8 mouse cellular contexts compared by ENCODE assay signal in the genomic region with DNA sequence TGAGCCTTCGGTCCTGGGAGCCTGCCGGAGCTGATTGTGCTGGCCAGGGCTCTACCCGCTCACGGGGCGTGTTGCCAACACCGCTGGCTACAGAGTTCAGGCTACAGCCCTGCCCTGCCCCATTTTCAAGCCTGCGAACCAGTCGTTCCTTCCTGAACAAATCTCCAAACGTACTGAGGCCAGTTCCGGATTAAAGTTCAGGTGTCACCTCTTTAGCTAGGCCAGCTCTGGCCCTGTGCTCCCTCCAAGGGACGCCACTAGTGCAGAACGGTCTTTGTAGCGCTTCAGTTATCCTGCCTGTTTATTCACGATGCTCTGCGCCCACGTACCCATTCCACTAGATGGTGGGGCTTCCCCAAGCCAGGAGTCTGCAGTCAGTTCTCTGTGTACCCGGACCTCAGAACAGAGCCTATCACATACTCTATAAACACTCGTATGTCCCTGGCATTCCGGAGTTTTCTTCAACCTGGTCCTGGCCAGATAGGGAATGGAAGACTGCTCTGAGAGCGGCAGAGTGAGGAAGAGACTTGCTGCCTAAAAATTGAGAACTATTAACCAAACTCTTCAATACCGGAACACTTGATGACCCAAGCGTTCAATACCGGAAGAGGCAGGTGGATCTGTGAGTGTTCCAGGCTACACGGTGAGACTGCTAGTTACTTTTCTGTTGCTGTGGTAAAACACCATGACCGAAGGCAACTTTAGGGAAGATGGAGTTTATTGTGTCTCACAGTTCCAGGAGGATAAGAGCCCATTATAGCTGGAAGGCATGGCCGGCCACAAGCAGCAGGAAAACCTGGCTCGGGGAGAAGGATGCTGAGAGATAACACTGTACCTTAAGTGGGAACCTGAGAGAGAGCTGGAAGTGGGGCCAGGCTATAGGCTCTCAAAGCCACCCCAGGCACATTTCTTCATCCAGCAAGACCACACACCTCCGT. TPM values are rescaled to one million over a fixed set of nuclear protein-coding genes. Genes with fewer than 3 reads are reported as not detected.
DNase-seq lines count a peak whose midpoint lies in the region; ATAC-seq and TF ChIP-seq lines count a peak whose summit lies in the region.

Gene Cyb5r3 (minus strand): TSS at position 101 of the 938 bp plus-strand sequence.

- no peaks in the 10 kb centered on the region for H3K36me3 ChIP-seq in hindbrain, postnatal 0 days (ENCODE audit: insufficient read depth, low read length)

- H3K4me1 ChIP-seq in lung, adult 2 months (ENCODE audit: control insufficient read depth, insufficient read depth, low read length), result peaks cover 32% of the 10 kb centered on the region
- 0 out of 2 replicates have a peak, but pooled peaks cover 11% of the 10 kb centered on the region for H3K4me1 ChIP-seq in hindbrain, postnatal 0 days (ENCODE audit: insufficient read depth, low read length)

- intact Hi-C loops in gastrocnemius, postnatal 14 days (cut with DNase I; ENCODE audit: low total_unique reads), result no loop called here

- H3K9me3 ChIP-seq in hindbrain, postnatal 0 days (ENCODE audit: low read length), result no peaks in the 10 kb centered on the region

- H3K27ac ChIP-seq in hindbrain, postnatal 0 days, result peak within 1 kb of the TSS; percentile 85

- DNase-seq in lung, adult 2 months, result no peak
- DNase-seq in lung, postnatal 14 days, result no peak
- DNase-seq in adrenal gland, postnatal 36 days, result no peak
- DNase-seq in gastrocnemius, postnatal 14 days, result no peak
- DNase-seq in hindbrain, postnatal 0 days (ENCODE audit: low spot score), result peak; percentile 37
- DNase-seq in Muller cell, postnatal 12 days (ENCODE audit: inconsistent ontology term), result no peak
- no peak for DNase-seq in kidney, postnatal 36 days

- ATAC-seq in hindbrain, postnatal 0 days, result peak; percentile 16
- ATAC-seq in megakaryocyte, adult 5-6 weeks (ENCODE audit: poor library complexity, severe bottlenecking), result no peak; the same call in 1 of the 2 replicates

- H3K9ac ChIP-seq in hindbrain, postnatal 0 days (replicated peaks; ENCODE audit: low read length), result peak within 1 kb of the TSS; percentile 82

- WGBS in lung, adult 2 months, result 29% methylated on average over 28 of the region's 28 CpGs
- 34% methylated on average over 28 of the region's 28 CpGs for WGBS in hindbrain, postnatal 0 days

- H3K4me2 ChIP-seq in hindbrain, postnatal 0 days (ENCODE audit: low read depth, low read length), result peak within 1 kb of the TSS; percentile 93

- TF ChIP-seq POLR2A in lung, adult 2 months (IDR thresholded peaks at IDR 0.05; ENCODE audit: borderline replicate concordance, extremely low read depth, low read depth, low read length), result no peak

- no peak for TF ChIP-seq CTCF in lung, adult 2 months (IDR thresholded peaks at IDR 0.05; ENCODE audit: insufficient read depth, low read length)
- peak; percentile 4; the same call in 1 of the 2 replicates for TF ChIP-seq CTCF in hindbrain, postnatal 0 days (IDR thresholded peaks at IDR 0.05; ENCODE audit: low read depth)

- H3K27me3 ChIP-seq in hindbrain, postnatal 0 days (ENCODE audit: insufficient read depth, low read length), result no peaks in the 10 kb centered on the region

- peak within 1 kb of the TSS; percentile 73 for H3K4me3 ChIP-seq in lung, adult 2 months (replicated peaks; ENCODE audit: extremely low read depth, low read depth, low read length)
- peak within 1 kb of the TSS; percentile 86 for H3K4me3 ChIP-seq in hindbrain, postnatal 0 days (ENCODE audit: low read length)

RNA-seq across cellular contexts. Expression of gene Cyb5r3, which starts in this region (rescaled TPM):
- 438 and 440 TPM in 2 replicates for polyA plus RNA-seq in lung, adult 2 months (2012; rRNA removed)
- 100 to 1,000 TPM; 319 to 365 TPM for total RNA-seq in adrenal gland, postnatal 36 days (2021)
- 10 to 100 TPM; 69.1 to 74.4 TPM for total RNA-seq in gastrocnemius, postnatal 14 days (2021)
- total RNA-seq in hindbrain, postnatal 0 days (2014; rRNA removed), result 93.8 and 99.2 TPM in 2 replicates
- polyA plus RNA-seq in hindbrain, postnatal 0 days (2015; fragmentation: Nextera tagmentation; extraction: Ambion mirVana), result 117 and 136 TPM in 2 replicates
- total RNA-seq in megakaryocyte, adult 5-6 weeks (2015), result 42.8 and 44.7 TPM in 2 replicates
- 21.0 and 24.5 TPM in 2 replicates for total RNA-seq in megakaryocyte, adult 5-6 weeks (2017)
